Mouse (Mus musculus): Measurements from ENCODE around the gene Duox1. TPM values are rescaled to one million over a fixed set of nuclear protein-coding genes. Genes with fewer than 3 reads are reported as not detected.
"Not testable (repeated sequence)": the region's sequence is repeated elsewhere in the genome, so short reads cannot be mapped to it uniquely, and the experiment has no call there.

Gene Duox1
- polyA plus RNA-seq, 1 experiment from 2014 or later = not detected

GRCm38 (mm10) chr2:122334170-122334569, 18.7 kb downstream of the Duox1 start:
- no peaks in the 10 kb centered on the region for H3K36me3 ChIP-seq (ENCODE audit: insufficient read depth)
- no peak overlapping the region for H3K4me3 ChIP-seq (ENCODE audit: low read depth, low read length)
- H3K27me3 ChIP-seq (ENCODE audit: insufficient read depth, low read length) = no peaks in the 10 kb centered on the region
- no peaks in the 10 kb centered on the region for H3K9me3 ChIP-seq (ENCODE audit: low read depth, low read length)
- H3K4me1 ChIP-seq (ENCODE audit: insufficient read depth) = no peaks in the 10 kb centered on the region
- no peak overlapping the region for H3K4me2 ChIP-seq
- WGBS = 60% methylated on average over 3 of the region's 3 CpGs
- TF ChIP-seq CTCF (IDR thresholded peaks at IDR 0.05; ENCODE audit: low read depth) = no peak
- DNase-seq (peak; percentile 46), ATAC-seq (ENCODE audit: insufficient read depth) (no peak)
- no peak overlapping the region for H3K9ac ChIP-seq
- H3K27ac ChIP-seq (ENCODE audit: low read depth) = no peak overlapping the region

GRCm38 (mm10) chr2:122337291-122337690, 21.8 kb downstream of the Duox1 start:
- no peaks in the 10 kb centered on the region for H3K4me1 ChIP-seq (ENCODE audit: insufficient read depth)
- TF ChIP-seq CTCF (IDR thresholded peaks at IDR 0.05; ENCODE audit: low read depth) = no peak
- 59% methylated on average over 21 of the region's 21 CpGs for WGBS
- H3K4me3 ChIP-seq (ENCODE audit: low read depth, low read length) = no peak overlapping the region
- no peaks in the 10 kb centered on the region for H3K9me3 ChIP-seq (ENCODE audit: low read depth, low read length)
- H3K9ac ChIP-seq = no peak overlapping the region
- no peak for ATAC-seq (ENCODE audit: insufficient read depth)
- peak overlapping the region; percentile 16; the same call in 1 of the 2 replicates for H3K4me2 ChIP-seq
- H3K27ac ChIP-seq (ENCODE audit: low read depth) = no peak overlapping the region
- H3K27me3 ChIP-seq (ENCODE audit: insufficient read depth, low read length) = no peaks in the 10 kb centered on the region
- no peaks in the 10 kb centered on the region for H3K36me3 ChIP-seq (ENCODE audit: insufficient read depth)
- no peak for DNase-seq

DNA sequence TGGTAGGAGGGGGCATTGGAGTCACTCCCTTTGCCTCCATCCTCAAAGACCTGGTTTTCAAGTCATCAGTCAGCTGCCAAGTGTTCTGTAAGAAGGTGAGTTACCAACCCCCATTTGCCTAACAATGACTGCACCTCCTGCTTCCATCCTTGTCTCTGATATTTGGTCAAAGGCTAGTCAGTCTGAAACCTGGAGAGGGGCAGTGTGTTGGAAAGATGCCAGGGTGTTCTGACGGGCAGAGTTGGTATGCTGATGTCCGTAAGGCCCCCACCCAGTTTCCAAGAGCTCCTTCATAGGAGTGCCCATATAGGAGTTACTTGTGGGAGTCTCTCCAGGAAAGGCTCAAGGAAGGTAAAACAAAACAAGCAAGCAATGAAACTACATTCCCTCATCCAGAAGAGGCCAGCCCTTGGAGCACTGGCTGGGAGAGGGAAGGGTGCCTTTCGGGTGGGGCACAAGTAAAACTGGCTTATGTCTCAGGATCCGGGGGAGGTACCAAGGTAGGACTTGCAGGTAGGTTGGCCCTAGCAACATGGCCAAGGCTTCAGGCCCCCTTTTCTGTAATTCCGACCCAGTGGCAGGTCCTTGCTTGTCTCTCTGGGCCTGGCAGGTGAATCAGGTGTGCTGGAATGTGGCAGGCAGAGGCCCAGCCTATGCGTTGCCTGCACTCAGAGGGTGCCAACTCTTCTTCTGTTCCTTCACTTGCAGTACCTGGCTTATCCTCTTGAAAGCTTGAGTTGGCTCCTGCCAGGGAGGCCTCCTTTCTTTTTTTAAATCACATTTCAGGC, 29.8 kb downstream of the Duox1 start:
- no peak for DNase-seq

DNA sequence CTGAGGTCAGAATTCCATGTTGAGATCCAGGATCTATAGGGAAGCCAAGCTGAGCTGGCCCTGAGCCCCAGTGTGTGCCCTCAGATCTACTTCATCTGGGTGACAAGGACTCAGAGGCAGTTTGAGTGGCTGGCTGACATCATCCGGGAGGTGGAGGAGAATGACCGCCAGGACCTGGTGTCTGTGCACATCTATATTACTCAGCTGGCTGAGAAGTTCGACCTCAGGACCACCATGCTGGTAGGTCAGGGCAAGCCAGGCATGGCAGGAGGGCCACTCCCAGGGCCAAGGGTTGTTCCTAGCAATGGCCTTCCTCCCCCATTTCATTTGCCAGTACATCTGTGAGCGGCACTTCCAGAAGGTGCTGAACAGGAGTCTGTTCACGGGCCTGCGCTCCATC, 30.7 kb downstream of the Duox1 start:
- not testable (repeated sequence) for H3K4me2 ChIP-seq; H3K4me1 ChIP-seq (ENCODE audit: insufficient read depth); DNase-seq; H3K27me3 ChIP-seq (ENCODE audit: insufficient read depth, low read length); ATAC-seq (ENCODE audit: insufficient read depth); H3K4me3 ChIP-seq (ENCODE audit: low read depth, low read length); H3K36me3 ChIP-seq (ENCODE audit: insufficient read depth); H3K9me3 ChIP-seq (ENCODE audit: low read depth, low read length); H3K9ac ChIP-seq; H3K27ac ChIP-seq (ENCODE audit: low read depth)
- 85% methylated on average over 6 of the region's 6 CpGs for WGBS

More for the DNA sequence above, 29.8 kb downstream of the Duox1 start:
- H3K4me1 ChIP-seq (ENCODE audit: insufficient read depth) = 0 out of 2 replicates have a peak, but pooled peaks cover 3% of the 10 kb centered on the region
- no peak overlapping the region for H3K27ac ChIP-seq (ENCODE audit: low read depth)
- H3K4me3 ChIP-seq (ENCODE audit: low read depth, low read length) = no peak overlapping the region
- H3K27me3 ChIP-seq (ENCODE audit: insufficient read depth, low read length) = no peaks in the 10 kb centered on the region
- WGBS = 73% methylated on average over 6 of the region's 6 CpGs
- no peak overlapping the region for H3K9ac ChIP-seq
- no peak for ATAC-seq (ENCODE audit: insufficient read depth)
- H3K9me3 ChIP-seq (ENCODE audit: low read depth, low read length) = no peaks in the 10 kb centered on the region
- H3K36me3 ChIP-seq (ENCODE audit: insufficient read depth) = no peaks in the 10 kb centered on the region
- no peak overlapping the region for H3K4me2 ChIP-seq
- no peak for TF ChIP-seq CTCF (IDR thresholded peaks at IDR 0.05; ENCODE audit: low read depth)

- 91% methylated on average over 3 of the region's 3 CpGs for WGBS
- ATAC-seq (ENCODE audit: insufficient read depth) (no peak), DNase-seq (no peak)
- Histone ChIP-seq H3K36me3 (ENCODE audit: insufficient read depth) (no peaks in the 10 kb centered on the region), H3K4me1 (ENCODE audit: insufficient read depth) (0 out of 2 replicates have a peak, but pooled peaks cover 3% of the 10 kb centered on the region), H3K27ac (ENCODE audit: low read depth) (no peak overlapping the region), H3K4me2 (no peak overlapping the region), H3K4me3 (ENCODE audit: low read depth, low read length) (no peak overlapping the region), H3K9me3 (ENCODE audit: low read depth, low read length) (no peaks in the 10 kb centered on the region), H3K27me3 (ENCODE audit: insufficient read depth, low read length) (no peaks in the 10 kb centered on the region), H3K9ac (no peak overlapping the region)
- no peak for TF ChIP-seq CTCF (IDR thresholded peaks at IDR 0.05; ENCODE audit: low read depth)
These were observed 31.8 kb downstream of the Duox1 start for GRCm38 (mm10) chr2:122347257-122347656.

GRCm38 (mm10) chr2:122348531-122349131, 33.2 kb downstream of the Duox1 start:
- under 1% methylated on average over 54 of the region's 63 CpGs for WGBS

DNA sequence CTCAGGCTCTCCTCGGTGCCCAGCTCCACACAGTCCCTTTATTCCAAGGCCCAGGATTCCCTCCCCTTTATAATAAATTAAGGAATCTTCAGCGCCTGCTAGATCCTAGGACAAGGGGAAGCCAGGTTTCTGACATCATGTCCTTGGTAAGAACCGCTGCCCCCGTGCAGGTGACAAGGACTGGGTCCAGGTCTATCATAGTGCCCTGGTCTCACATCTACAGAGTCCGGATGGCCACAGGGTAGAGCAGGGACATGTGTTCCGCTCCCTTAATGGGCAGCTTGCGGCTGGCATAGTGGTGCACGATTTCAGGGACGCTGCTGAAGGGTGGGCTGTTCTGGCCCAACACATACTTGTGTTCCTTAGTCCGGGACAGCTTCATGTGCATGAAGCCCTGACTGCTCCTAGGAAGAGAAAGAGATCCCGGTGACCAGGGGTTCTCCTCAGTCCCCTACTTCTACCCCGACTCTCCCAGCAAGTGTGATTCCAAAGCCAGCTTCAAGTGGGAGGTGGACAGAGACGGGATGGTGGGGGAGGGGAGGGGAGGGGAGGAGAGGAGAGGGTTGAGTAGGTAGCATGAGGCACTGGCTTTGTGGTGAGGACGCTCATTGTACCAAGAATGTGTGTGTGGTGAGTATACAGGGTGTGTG, 33.8 kb downstream of the Duox1 start:
- no peak for TF ChIP-seq CTCF (IDR thresholded peaks at IDR 0.05; ENCODE audit: low read depth)

More at GRCm38 (mm10) chr2:122348531-122349131, 33.2 kb downstream of the Duox1 start:
- Histone ChIP-seq H3K27me3 (ENCODE audit: insufficient read depth, low read length) (no peaks in the 10 kb centered on the region), H3K9me3 (ENCODE audit: low read depth, low read length) (no peaks in the 10 kb centered on the region), H3K4me2 (peak overlapping the region; percentile 77), H3K36me3 (ENCODE audit: insufficient read depth) (peaks cover 3% of the 10 kb centered on the region), H3K4me3 (ENCODE audit: low read depth, low read length) (peak overlapping the region; percentile 57), H3K27ac (ENCODE audit: low read depth) (peak overlapping the region; percentile 99), H3K9ac (peak overlapping the region; percentile 82), H3K4me1 (ENCODE audit: insufficient read depth) (0 out of 2 replicates have a peak, but pooled peaks cover 3% of the 10 kb centered on the region)
- DNase-seq (peak; percentile 94), ATAC-seq (ENCODE audit: insufficient read depth) (peak; percentile 92)
- peak; percentile 75 for TF ChIP-seq CTCF (IDR thresholded peaks at IDR 0.05; ENCODE audit: low read depth)

More for the DNA sequence above, 33.8 kb downstream of the Duox1 start:
- ATAC-seq (ENCODE audit: insufficient read depth) (peak; percentile 57), DNase-seq (no peak)
- Histone ChIP-seq H3K4me2 (peak overlapping the region; percentile 77), H3K4me1 (ENCODE audit: insufficient read depth) (0 out of 2 replicates have a peak, but pooled peaks cover 3% of the 10 kb centered on the region), H3K9ac (peak overlapping the region; percentile 82), H3K4me3 (ENCODE audit: low read depth, low read length) (peak overlapping the region; percentile 57), H3K27ac (ENCODE audit: low read depth) (peak overlapping the region; percentile 99), H3K36me3 (ENCODE audit: insufficient read depth) (peaks cover 9% of the 10 kb centered on the region), H3K9me3 (ENCODE audit: low read depth, low read length) (no peaks in the 10 kb centered on the region), H3K27me3 (ENCODE audit: insufficient read depth, low read length) (no peaks in the 10 kb centered on the region)
- WGBS = 4% methylated on average over 14 of the region's 14 CpGs
